Mouse (Mus musculus): Measurements from ENCODE around the gene Gm11273. TPM values are rescaled to one million over a fixed set of nuclear protein-coding genes. Genes with fewer than 3 reads are reported as not detected.
"Not testable (repeated sequence)": the region's sequence is repeated elsewhere in the genome, so short reads cannot be mapped to it uniquely, and the experiment has no call there.

Gm11273 gene
- polyA plus RNA-seq (2012; rRNA removed): 3.2 and 4.5 TPM in 2 replicates

DNA sequence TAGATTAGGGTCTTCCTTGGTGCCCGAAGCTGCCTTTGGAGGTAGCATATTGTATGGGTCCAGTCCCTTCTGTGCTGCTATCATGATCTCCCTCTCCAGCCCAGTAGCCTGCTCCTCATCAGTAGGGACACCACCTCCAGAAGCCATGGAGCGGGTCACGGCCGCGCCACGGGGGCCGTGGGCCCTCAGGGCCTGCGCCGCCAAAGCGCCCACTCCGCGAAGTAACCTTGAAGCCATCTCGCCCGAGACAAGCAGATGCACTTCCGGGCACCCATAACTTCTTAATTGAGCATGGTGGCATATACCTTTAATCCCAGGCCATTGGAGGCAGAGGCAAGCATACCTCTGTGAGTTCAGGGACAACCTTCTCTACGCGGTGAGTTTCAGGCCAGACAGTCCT is at the start of gene Gm11273:
Gene Gm11273 (minus strand): TSS at position 237 of the 400 bp plus-strand sequence.
- 96% methylated on average over 17 of the region's 17 CpGs for WGBS
- not testable (repeated sequence) for H3K4me1 ChIP-seq (ENCODE audit: control insufficient read depth, insufficient read depth, insufficient read length); H3K36me3 ChIP-seq (ENCODE audit: control insufficient read depth, insufficient read depth, low read length); H3K27me3 ChIP-seq (ENCODE audit: control insufficient read depth, insufficient read depth, low read length); H3K27ac ChIP-seq (ENCODE audit: insufficient read depth, low read length); H3K4me3 ChIP-seq (ENCODE audit: extremely low read depth, insufficient read depth, insufficient read length); DNase-seq (ENCODE audit: low read depth in 1 of 2, low spot score in 2 of 2)

DNA sequence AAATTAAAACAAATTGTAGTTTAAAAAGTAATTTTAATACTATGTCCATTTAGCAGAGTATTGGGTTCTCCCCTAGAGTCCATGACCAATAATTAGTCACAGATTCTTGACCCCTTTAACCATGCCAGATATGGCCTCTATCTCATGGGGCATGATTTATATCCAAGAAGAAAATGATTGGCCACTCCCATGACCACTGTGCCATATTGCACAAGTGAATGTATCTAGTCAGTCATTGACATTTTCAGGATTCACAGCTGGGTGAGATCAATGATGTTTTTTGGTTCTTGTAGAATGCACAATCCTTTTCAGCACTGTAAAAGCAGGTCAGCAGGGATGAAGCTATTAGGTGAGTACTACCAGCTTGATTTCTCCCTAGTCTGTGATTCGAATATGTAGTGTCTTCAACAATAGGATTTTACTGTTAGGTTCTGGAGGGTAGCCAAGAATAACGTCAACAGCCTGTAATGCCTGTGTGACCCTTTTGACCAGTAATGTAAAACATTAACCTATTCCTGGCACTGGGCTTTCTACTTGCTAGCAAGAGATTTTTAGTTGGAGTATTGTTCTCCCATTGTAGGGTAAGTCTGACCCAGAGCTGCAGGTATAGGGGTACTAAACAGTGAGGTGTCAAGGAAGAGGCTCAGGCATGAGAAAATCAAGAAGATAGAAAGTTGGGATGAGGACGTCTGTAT is 49.3 kb upstream of the Gm11273 start:
- WGBS: 65% methylated on average over 3 of the region's 3 CpGs
- Histone ChIP-seq H3K4me1 (ENCODE audit: control insufficient read depth, insufficient read depth, insufficient read length) (no peaks in the 10 kb centered on the region), H3K36me3 (ENCODE audit: control insufficient read depth, insufficient read depth, low read length) (no peaks in the 10 kb centered on the region), H3K27ac (ENCODE audit: insufficient read depth, low read length) (no peak overlapping the region), H3K4me3 (ENCODE audit: extremely low read depth, insufficient read depth, insufficient read length) (no peak overlapping the region), H3K27me3 (ENCODE audit: control insufficient read depth, insufficient read depth, low read length) (no peaks in the 10 kb centered on the region)
- no peak for DNase-seq (ENCODE audit: low read depth in 1 of 2, low spot score in 2 of 2)
- TF ChIP-seq POLR2A (IDR thresholded peaks at IDR 0.05; ENCODE audit: low read depth, low read length): no peak
- TF ChIP-seq CTCF (IDR thresholded peaks at IDR 0.05; ENCODE audit: extremely low read depth, insufficient read depth, insufficient read length, insufficient replicate concordance): no peak

DNA sequence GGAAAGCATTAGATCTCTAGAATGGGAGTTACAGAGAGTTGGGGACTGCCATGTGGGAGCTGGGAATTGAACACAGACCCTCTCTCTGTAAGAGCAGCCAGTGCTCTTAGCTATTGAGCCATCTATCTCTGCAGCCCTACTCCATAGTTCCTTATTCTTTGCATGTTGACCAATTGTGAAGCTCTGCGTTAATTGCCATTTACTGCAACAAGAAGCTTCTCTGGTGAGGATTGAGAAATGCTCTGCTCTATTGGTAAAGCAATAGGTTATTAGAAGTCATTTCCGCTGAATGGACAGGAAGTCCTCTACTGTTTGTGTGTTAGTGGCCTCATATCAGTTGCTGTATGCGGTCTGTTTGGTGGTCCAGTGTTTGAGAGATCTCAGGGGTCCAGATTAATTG is 48.3 kb upstream of the Gm11273 start:
- TF ChIP-seq POLR2A (IDR thresholded peaks at IDR 0.05; ENCODE audit: low read depth, low read length): no peak
- no peak for TF ChIP-seq CTCF (IDR thresholded peaks at IDR 0.05; ENCODE audit: extremely low read depth, insufficient read depth, insufficient read length, insufficient replicate concordance)
- no peak for DNase-seq (ENCODE audit: low read depth in 1 of 2, low spot score in 2 of 2)
- Histone ChIP-seq H3K4me3 (ENCODE audit: extremely low read depth, insufficient read depth, insufficient read length) (no peak overlapping the region), H3K36me3 (ENCODE audit: control insufficient read depth, insufficient read depth, low read length) (no peaks in the 10 kb centered on the region), H3K27me3 (ENCODE audit: control insufficient read depth, insufficient read depth, low read length) (no peaks in the 10 kb centered on the region), H3K4me1 (ENCODE audit: control insufficient read depth, insufficient read depth, insufficient read length) (no peaks in the 10 kb centered on the region), H3K27ac (ENCODE audit: insufficient read depth, low read length) (no peak overlapping the region)
- 90% methylated on average over 3 of the region's 3 CpGs for WGBS

DNA sequence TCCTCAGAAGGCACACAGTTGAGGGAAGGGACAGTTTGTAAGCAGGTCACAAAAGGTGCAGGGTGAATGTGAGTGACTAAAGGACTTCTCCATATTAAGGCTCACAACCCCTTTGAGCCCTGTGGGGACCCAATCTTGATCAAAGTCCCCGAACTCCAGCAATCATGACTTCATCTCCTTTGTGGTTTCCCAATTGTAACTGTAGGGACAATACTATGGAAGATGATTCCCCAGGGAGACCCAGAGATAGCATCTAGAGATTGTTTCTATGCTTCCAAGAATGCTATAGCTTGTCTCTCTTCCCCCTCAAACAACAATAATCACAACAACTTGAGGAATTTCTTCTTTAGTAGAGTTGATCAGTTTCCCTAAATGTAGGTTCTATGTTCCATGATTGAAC is 41.5 kb upstream of the Gm11273 start, which contains the start of gene Olfr1366:
Gene Olfr1366 (minus strand): TSS at position 101 of the 400 bp plus-strand sequence.
- Histone ChIP-seq H3K4me3 (ENCODE audit: extremely low read depth, insufficient read depth, insufficient read length) (no peak within 1 kb of the TSS), H3K27me3 (ENCODE audit: control insufficient read depth, insufficient read depth, low read length) (no peaks in the 10 kb centered on the region), H3K4me1 (ENCODE audit: control insufficient read depth, insufficient read depth, insufficient read length) (no peaks in the 10 kb centered on the region), H3K27ac (ENCODE audit: insufficient read depth, low read length) (no peak within 1 kb of the TSS), H3K36me3 (ENCODE audit: control insufficient read depth, insufficient read depth, low read length) (no peaks in the 10 kb centered on the region)
- 52% methylated on average over 1 of the region's 1 CpGs for WGBS
- DNase-seq (ENCODE audit: low read depth in 1 of 2, low spot score in 2 of 2): no peak
- TF ChIP-seq POLR2A (IDR thresholded peaks at IDR 0.05; ENCODE audit: low read depth, low read length): no peak
- no peak for TF ChIP-seq CTCF (IDR thresholded peaks at IDR 0.05; ENCODE audit: extremely low read depth, insufficient read depth, insufficient read length, insufficient replicate concordance)

DNA sequence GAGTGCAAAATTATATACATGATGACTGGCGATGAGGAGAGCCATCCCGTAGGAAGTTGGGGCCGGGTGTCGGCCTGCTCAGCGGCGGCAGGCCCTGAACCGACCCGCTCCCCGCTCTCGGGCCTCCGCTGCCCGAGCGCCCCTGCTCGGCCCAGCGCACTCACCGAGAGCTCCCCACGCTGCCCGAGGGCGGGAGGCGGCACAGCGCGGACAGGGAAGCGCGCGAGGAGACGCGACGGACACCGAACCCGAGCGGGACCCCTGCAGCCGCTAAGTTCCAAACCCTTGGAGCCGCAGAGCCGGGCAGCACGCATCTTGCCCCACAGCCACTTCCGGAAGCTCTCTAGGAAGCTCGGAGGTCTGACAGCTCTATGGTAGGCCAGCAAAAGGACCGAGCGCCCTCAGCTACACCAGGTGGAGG is 29.6 kb upstream of the Gm11273 start, which contains the start of gene Zkscan8:
Gene Zkscan8 (minus strand): TSS at position 340 of the 421 bp plus-strand sequence.
- H3K4me1 ChIP-seq (ENCODE audit: control insufficient read depth, insufficient read depth, insufficient read length): peaks cover 2% of the 10 kb centered on the region
- WGBS: under 1% methylated on average over 39 of the region's 39 CpGs
- peak within 1 kb of the TSS; percentile 98 for H3K4me3 ChIP-seq (ENCODE audit: extremely low read depth, insufficient read depth, insufficient read length)
- H3K36me3 ChIP-seq (ENCODE audit: control insufficient read depth, insufficient read depth, low read length): peaks cover 2% of the 10 kb centered on the region; the same call in 1 of the 2 replicates
- H3K27ac ChIP-seq (ENCODE audit: insufficient read depth, low read length): peak within 1 kb of the TSS; percentile 75
- no peaks in the 10 kb centered on the region for H3K27me3 ChIP-seq (ENCODE audit: control insufficient read depth, insufficient read depth, low read length)
- DNase-seq (ENCODE audit: low read depth in 1 of 2, low spot score in 2 of 2): peak; percentile 76 to 87
- TF ChIP-seq CTCF (IDR thresholded peaks at IDR 0.05; ENCODE audit: extremely low read depth, insufficient read depth, insufficient read length, insufficient replicate concordance) (no peak), POLR2A (IDR thresholded peaks at IDR 0.05; ENCODE audit: low read depth, low read length) (no peak)

DNA sequence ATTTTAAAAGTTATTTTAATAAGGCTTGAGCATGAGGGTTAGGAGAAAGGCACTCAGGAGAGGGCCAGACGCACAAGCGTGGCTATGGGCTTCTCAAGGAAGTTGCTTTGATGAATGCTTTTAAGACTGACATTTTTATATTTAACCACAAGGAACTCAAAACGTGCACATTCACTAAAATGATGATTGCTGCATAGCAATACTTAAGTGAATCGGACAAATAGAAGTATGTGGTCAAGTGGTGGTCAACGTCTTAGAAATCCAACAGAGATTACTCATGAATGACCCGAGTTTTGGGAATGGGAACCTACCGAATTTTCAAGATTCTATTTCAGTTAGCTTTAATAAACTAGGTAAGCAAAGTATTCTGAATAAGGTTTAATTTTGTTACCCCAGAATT is 28.9 kb upstream of the Gm11273 start:
- H3K4me1 ChIP-seq (ENCODE audit: control insufficient read depth, insufficient read depth, insufficient read length): peaks cover 2% of the 10 kb centered on the region
- H3K27ac ChIP-seq (ENCODE audit: insufficient read depth, low read length): no peak overlapping the region
- no peak overlapping the region; the same call in 1 of the 2 replicates for H3K4me3 ChIP-seq (ENCODE audit: extremely low read depth, insufficient read depth, insufficient read length)
- WGBS: 39% methylated on average over 7 of the region's 7 CpGs
- TF ChIP-seq CTCF (IDR thresholded peaks at IDR 0.05; ENCODE audit: extremely low read depth, insufficient read depth, insufficient read length, insufficient replicate concordance) (no peak), POLR2A (IDR thresholded peaks at IDR 0.05; ENCODE audit: low read depth, low read length) (no peak)
- peaks cover 5% of the 10 kb centered on the region for H3K36me3 ChIP-seq (ENCODE audit: control insufficient read depth, insufficient read depth, low read length)
- H3K27me3 ChIP-seq (ENCODE audit: control insufficient read depth, insufficient read depth, low read length): no peaks in the 10 kb centered on the region
- no peak for DNase-seq (ENCODE audit: low read depth in 1 of 2, low spot score in 2 of 2)

DNA sequence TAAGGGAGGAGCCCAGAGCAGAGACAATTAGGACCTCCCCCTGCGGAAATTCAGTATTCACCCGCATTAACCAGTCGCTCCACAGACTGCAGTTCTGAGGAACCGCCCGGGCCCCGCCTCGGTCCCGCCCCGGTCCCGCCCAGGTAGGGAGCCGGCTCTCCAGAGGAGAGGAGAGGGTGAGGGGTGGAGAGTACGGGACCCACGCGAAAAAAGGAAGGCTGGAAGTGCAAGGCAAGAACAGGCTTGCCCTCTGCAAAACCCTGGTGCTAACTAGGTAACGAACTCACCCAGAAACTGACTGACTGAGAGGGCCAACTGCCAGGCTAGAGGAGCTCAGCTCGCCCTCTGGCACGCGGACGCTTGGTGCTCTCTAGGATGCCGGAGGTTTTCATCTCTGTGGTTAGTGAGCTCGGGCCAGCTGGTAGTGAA is 5.0 kb upstream of the Gm11273 start:
- H3K36me3 ChIP-seq (ENCODE audit: control insufficient read depth, insufficient read depth, low read length): no peaks in the 10 kb centered on the region
- TF ChIP-seq CTCF (IDR thresholded peaks at IDR 0.05; ENCODE audit: extremely low read depth, insufficient read depth, insufficient read length, insufficient replicate concordance) (no peak), POLR2A (IDR thresholded peaks at IDR 0.05; ENCODE audit: low read depth, low read length) (no peak)
- H3K4me1 ChIP-seq (ENCODE audit: control insufficient read depth, insufficient read depth, insufficient read length): no peaks in the 10 kb centered on the region

More for the DNA sequence above, 5.0 kb upstream of the Gm11273 start:
- Histone ChIP-seq H3K27me3 (ENCODE audit: control insufficient read depth, insufficient read depth, low read length) (no peaks in the 10 kb centered on the region), H3K4me3 (ENCODE audit: extremely low read depth, insufficient read depth, insufficient read length) (peak overlapping the region; percentile 81), H3K27ac (ENCODE audit: insufficient read depth, low read length) (peak overlapping the region; percentile 35)
- WGBS: under 1% methylated on average over 21 of the region's 21 CpGs
- peak; percentile 68 to 83 for DNase-seq (ENCODE audit: low read depth in 1 of 2, low spot score in 2 of 2)

Data from spleen, adult 2 months (tissue).